Mouse (Mus musculus) cerebellum, postnatal 25 days (tissue): ENCODE measurements at regions not wholly inside any gene's neighbourhood (a gene's known extent, or its start where the extent isn't known, plus 50 kb on each side); places are given as distances from the start of the nearest gene placed in this dataset.

Source experiments
- DNase-seq, 2 experiments: peaks; one replicate each; pipeline ENCODE4 v3.0.0; 2021; ENCODE audit warnings: mixed read lengths in 2 of 2

- DNase-seq, result no peak
These were observed 57.8 kb downstream of the Ier5 start for GRCm38 (mm10) chr1:155041592-155041991.

- no peak for DNase-seq
These were observed 58.5 kb downstream of the Ier5 start for GRCm38 (mm10) chr1:155040939-155041371.

GRCm38 (mm10) chr1:155040086-155040726 lies 59.2 kb downstream of the Ier5 start:
- DNase-seq, result no peak

- DNase-seq, result peak; percentile 78 to 80
These were observed 60.5 kb downstream of the Ier5 start for GRCm38 (mm10) chr1:155038631-155039625.

- no peak for DNase-seq
These were observed 62.0 kb downstream of the Ier5 start for GRCm38 (mm10) chr1:155037479-155037878.

- DNase-seq, result no peak
These were observed 68.5 kb downstream of the Ier5 start for GRCm38 (mm10) chr1:155030908-155031307.

- DNase-seq, result no peak
These were observed 70.1 kb downstream of the Ier5 start for GRCm38 (mm10) chr1:155029195-155029879.

GRCm38 (mm10) chr1:155028735-155029134 lies 70.7 kb downstream of the Ier5 start:
- DNase-seq, result no peak

GRCm38 (mm10) chr1:155028147-155028546 lies 71.3 kb downstream of the Ier5 start:
- no peak for DNase-seq

- DNase-seq, result no peak
These were observed 71.9 kb downstream of the Ier5 start for GRCm38 (mm10) chr1:155027583-155027982.

GRCm38 (mm10) chr1:155025862-155026478 lies 73.5 kb downstream of the Ier5 start:
- DNase-seq, result peak; percentile 75 to 89

- no peak for DNase-seq
These were observed 76.1 kb downstream of the Ier5 start for GRCm38 (mm10) chr1:155023324-155023723.

GRCm38 (mm10) chr1:155015669-155016068 lies 83.8 kb downstream of the Ier5 start:
- no peak for DNase-seq

GRCm38 (mm10) chr1:155014944-155015343 lies 84.5 kb downstream of the Ier5 start:
- no peak for DNase-seq

- DNase-seq, result no peak
These were observed 85.7 kb downstream of the Ier5 start for GRCm38 (mm10) chr1:155013784-155014183.

- DNase-seq, result no peak
These were observed 86.1 kb downstream of the Ier5 start for GRCm38 (mm10) chr1:155013361-155013760.

- peak; percentile 94 to 95 for DNase-seq
These were observed 92.6 kb downstream of the Ier5 start for GRCm38 (mm10) chr1:155006539-155007486.

- DNase-seq, result no peak
These were observed 93.3 kb downstream of the Ier5 start for GRCm38 (mm10) chr1:155006099-155006498.

- DNase-seq, result peak in 1 of 2 experiments; percentile 40
These were observed 99.1 kb downstream of the Ier5 start for GRCm38 (mm10) chr1:155000301-155000700.

GRCm38 (mm10) chr1:154999501-155000131 lies 99.8 kb downstream of the Ier5 start:
- DNase-seq, result peak; percentile 92
